Mouse (Mus musculus): Measurements from ENCODE around the gene Pitpnb. TPM values are rescaled to one million over a fixed set of nuclear protein-coding genes. Genes with fewer than 3 reads are reported as not detected.
A peak's percentile ranks its signal among the peaks of the same experiment; 100 is the strongest.

The Pitpnb gene
- total and polyA plus RNA-seq, 3 experiments: 14.9 to 85.7 (median 16.2) TPM

DNA sequence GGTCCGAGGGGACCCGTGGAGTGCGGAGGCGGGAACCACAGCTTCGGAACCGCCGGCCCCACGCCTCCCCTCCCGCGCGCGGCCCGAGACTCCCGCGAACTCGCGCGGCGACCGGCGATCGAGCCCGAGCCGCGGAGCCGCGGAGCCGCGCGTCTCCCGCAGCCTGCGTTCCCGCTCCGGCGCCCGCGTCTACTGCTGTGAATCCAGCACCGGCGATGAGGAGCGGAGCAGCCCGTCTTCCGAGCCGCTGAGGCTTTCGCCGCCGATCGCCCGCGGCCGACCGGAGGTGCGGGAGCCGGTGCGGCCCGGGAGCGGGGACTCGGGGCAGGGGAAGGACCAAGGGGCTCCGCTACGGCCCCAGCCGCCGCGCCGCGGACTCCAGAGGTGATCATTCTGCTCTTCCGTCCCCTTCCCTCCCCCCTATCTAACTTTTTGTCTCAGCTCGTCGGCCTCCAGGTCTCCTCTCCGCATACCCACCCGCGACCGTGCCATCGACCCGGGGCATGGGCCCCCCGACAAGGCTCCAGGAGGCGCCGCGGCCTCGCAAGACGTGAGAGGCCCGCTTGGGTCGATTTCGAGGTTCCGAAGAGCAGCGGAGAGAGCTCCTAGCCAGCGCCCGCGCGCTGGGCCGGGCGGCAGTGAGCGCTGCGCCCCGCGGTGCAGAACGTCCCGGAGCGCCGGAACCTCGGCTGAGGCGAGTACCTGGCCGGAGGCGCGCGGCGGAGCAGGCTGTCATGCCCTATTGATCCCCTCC lies 87.0 kb downstream of the Pitpnb start:
- DNase-seq (ENCODE audit: extremely low read depth): no peak
- Histone ChIP-seq H3K4me2 (ENCODE audit: insufficient read depth, low read depth, poor library complexity, severe bottlenecking) (no peak overlapping the region), H3K36me3 (replicated peaks in 1 of 2; ENCODE audit: control insufficient read depth in 1 of 2, insufficient read depth in 1 of 2, low read length in 1 of 2) (no peaks in the 10 kb centered on the region), H3K27me3 (replicated peaks) (peaks cover 4% of the 10 kb centered on the region), H3K27ac (ENCODE audit: insufficient read depth, low read depth) (no peak overlapping the region), H3K9ac (ENCODE audit: insufficient read depth, low read depth) (no peak overlapping the region), H3K4me3 (replicated peaks in 1 of 3; ENCODE audit: low read depth in 2 of 3, low read length in 2 of 3, poor library complexity in 1 of 3) (no peak overlapping the region), H3K79me2 (replicated peaks; ENCODE audit: control insufficient read depth, extremely low read depth, insufficient read depth, poor library complexity, severe bottlenecking) (no peaks in the 10 kb centered on the region), H3K4me1 (ENCODE audit: control insufficient read depth in 1 of 2, insufficient read depth in 2 of 2) (no peaks in the 10 kb centered on the region), H3K9me3 (replicated peaks; ENCODE audit: low read length) (peaks cover 60% of the 10 kb centered on the region)
- in situ Hi-C loops (cut with MboI; ENCODE audit: low pct_ligation_motif_present, low pct_unique_long_range_greater_than_20kb, low sequenced_read_pairs) (no loop called here), dilution Hi-C loops (cut with MboI; ENCODE audit: extremely low pct_ligation_motif_present, extremely low pct_unique_long_range_greater_than_20kb, low sequenced_read_pairs) (no loop called here)
- no peak for TF ChIP-seq KAT2A (IDR thresholded peaks at IDR 0.05; ENCODE audit: insufficient replicate concordance, low read length)
- no peak for TF ChIP-seq NELFE (IDR thresholded peaks at IDR 0.05; ENCODE audit: low read depth, low read length)
- TF ChIP-seq POLR2AphosphoS2 (IDR thresholded peaks at IDR 0.05; ENCODE audit: low read depth, low read length): no peak
- TF ChIP-seq ZMIZ1 (IDR thresholded peaks at IDR 0.05; ENCODE audit: low read depth, low read length): no peak
- no peak for TF ChIP-seq RCOR1 (conservative IDR thresholded peaks at IDR 0.05; ENCODE audit: low read depth, low read length)
- no peak for TF ChIP-seq USF2 (conservative IDR thresholded peaks at IDR 0.05; ENCODE audit: low read depth, low read length)
- no peak for TF ChIP-seq JUND (conservative IDR thresholded peaks at IDR 0.05; ENCODE audit: low read depth, low read length)
- no peak for TF ChIP-seq GABPA (IDR thresholded peaks at IDR 0.05; ENCODE audit: insufficient replicate concordance, low read depth, low read length)
- no peak for TF ChIP-seq MYC (IDR thresholded peaks at IDR 0.05; ENCODE audit: low read depth, low read length)
- no peak for TF ChIP-seq MAZ (IDR thresholded peaks at IDR 0.05; ENCODE audit: low read depth, low read length)
- TF ChIP-seq USF1 (IDR thresholded peaks at IDR 0.05; ENCODE audit: low read depth, low read length): no peak
- TF ChIP-seq MEF2A (IDR thresholded peaks at IDR 0.05; ENCODE audit: borderline replicate concordance, low read depth, low read length): no peak

DNA sequence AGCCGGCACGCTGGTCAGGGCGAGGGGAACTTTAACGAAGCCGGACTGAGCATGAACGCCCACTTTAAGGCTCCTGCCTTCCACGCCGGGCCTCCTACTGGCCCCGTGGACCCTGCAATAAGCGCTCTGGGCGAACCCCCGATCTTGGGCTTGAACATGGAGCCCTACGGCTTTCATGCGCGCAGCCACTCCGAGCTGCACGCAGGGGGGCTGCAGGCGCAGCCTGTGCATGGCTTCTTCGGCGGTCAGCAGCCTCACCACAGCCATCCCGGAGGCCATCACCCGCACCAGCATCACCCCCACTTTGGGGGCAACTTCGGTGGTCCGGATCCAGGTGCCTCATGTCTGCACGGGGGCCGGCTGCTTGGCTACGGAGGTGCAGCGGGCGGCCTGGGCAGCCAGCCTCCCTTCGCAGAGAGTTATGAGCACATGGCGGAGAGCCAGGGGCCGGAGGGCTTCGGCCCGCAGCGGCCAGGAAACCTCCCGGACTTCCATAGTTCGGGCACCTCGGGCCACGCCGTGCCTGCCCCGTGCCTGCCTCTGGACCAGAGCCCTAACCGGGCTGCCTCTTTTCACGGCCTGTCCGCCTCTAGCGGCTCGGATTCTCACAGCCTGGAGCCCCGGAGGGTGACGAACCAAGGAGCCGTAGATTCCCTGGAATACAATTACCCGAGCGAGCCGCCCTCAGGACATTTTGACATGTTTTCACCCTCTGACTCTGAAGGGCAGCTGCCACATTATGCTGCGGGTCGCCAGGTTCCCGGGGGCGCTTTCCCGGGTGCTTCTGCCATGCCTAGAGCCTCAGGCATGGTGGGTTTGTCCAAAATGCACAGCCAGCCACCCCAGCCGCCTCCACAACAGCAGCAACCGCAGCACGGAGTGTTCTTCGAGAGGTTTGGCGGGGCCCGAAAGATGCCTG lies 87.9 kb downstream of the Pitpnb start:
- H3K27ac ChIP-seq (ENCODE audit: insufficient read depth, low read depth): no peak overlapping the region
- H3K4me2 ChIP-seq (ENCODE audit: insufficient read depth, low read depth, poor library complexity, severe bottlenecking): no peak overlapping the region
- TF ChIP-seq JUND (conservative IDR thresholded peaks at IDR 0.05; ENCODE audit: low read depth, low read length) (no peak), HCFC1 (IDR thresholded peaks at IDR 0.05; ENCODE audit: low read depth, low read length) (no peak), MAFK (IDR thresholded peaks at IDR 0.05; ENCODE audit: insufficient replicate concordance, low read length) (no peak), BHLHE40 (IDR thresholded peaks at IDR 0.05; ENCODE audit: low read depth, low read length) (no peak), NRF1 (IDR thresholded peaks at IDR 0.05; ENCODE audit: low read depth, low read length) (no peak), CHD1 (IDR thresholded peaks at IDR 0.05; ENCODE audit: low read depth, low read length) (no peak), POLR2A (IDR thresholded peaks at IDR 0.05; ENCODE audit: low read depth, low read length) (no peak), RCOR1 (conservative IDR thresholded peaks at IDR 0.05; ENCODE audit: low read depth, low read length) (no peak), USF2 (conservative IDR thresholded peaks at IDR 0.05; ENCODE audit: low read depth, low read length) (no peak), USF1 (IDR thresholded peaks at IDR 0.05; ENCODE audit: low read depth, low read length) (no peak), JUN (IDR thresholded peaks at IDR 0.05; ENCODE audit: insufficient read depth, low read depth, low read length) (no peak), GABPA (IDR thresholded peaks at IDR 0.05; ENCODE audit: insufficient replicate concordance, low read depth, low read length) (no peak), ZKSCAN1 (IDR thresholded peaks at IDR 0.05; ENCODE audit: borderline replicate concordance, low read depth, low read length) (no peak)
- dilution Hi-C loops (cut with MboI; ENCODE audit: extremely low pct_ligation_motif_present, extremely low pct_unique_long_range_greater_than_20kb, low sequenced_read_pairs): no loop called here
- H3K4me3 ChIP-seq (replicated peaks in 1 of 3; ENCODE audit: low read depth in 2 of 3, low read length in 2 of 3, poor library complexity in 1 of 3): peak overlapping the region in 1 of 3 experiments; percentile 5
- DNase-seq (ENCODE audit: extremely low read depth): no peak
- no peaks in the 10 kb centered on the region for H3K79me2 ChIP-seq (replicated peaks; ENCODE audit: control insufficient read depth, extremely low read depth, insufficient read depth, poor library complexity, severe bottlenecking)
- in situ Hi-C loops (cut with MboI; ENCODE audit: low pct_ligation_motif_present, low pct_unique_long_range_greater_than_20kb, low sequenced_read_pairs): no loop called here
- H3K9ac ChIP-seq (ENCODE audit: insufficient read depth, low read depth): no peak overlapping the region
- H3K27me3 ChIP-seq (replicated peaks): no peaks in the 10 kb centered on the region
- no peaks in the 10 kb centered on the region for H3K36me3 ChIP-seq (replicated peaks in 1 of 2; ENCODE audit: control insufficient read depth in 1 of 2, insufficient read depth in 1 of 2, low read length in 1 of 2)
- peaks cover 60% of the 10 kb centered on the region for H3K9me3 ChIP-seq (replicated peaks; ENCODE audit: low read length)
- no peaks in the 10 kb centered on the region for H3K4me1 ChIP-seq (ENCODE audit: control insufficient read depth in 1 of 2, insufficient read depth in 2 of 2)
